Mouse (Mus musculus) B cell, adult (primary cell): ENCODE measurements around the gene Adgra1. TPM values are rescaled to one million over a fixed set of nuclear protein-coding genes. Genes with fewer than 3 reads are reported as not detected.

Source experiments
- total RNA-seq: library from RNA; stranded (reverse); gene quantifications from 4 replicates; pipeline ENCODE4 v1.2.4, GENCODE M21; 2023; ENCODE audit not compliant: inconsistent age

The Adgra1 gene
- total RNA-seq, result not detected in 4 replicates

DNA sequence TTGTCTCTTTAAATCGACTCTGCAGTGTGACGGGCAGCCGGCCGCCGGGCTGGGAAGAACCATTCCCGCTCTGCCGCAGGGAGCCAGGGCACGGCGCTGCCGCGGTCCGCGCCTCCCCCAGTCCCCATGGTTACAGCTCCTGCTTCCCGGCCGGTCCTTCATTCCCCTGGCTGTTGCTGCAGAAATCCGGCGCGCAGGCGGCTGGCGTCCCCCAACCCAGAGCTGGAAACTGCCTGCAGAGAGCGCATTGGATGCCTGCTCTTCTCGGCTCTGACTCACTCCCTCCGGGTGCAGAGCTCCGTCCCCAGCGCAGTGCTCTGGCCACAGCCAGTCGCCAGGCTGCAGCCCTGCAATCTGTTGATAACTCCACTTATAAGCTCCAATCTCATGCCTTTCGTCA is at the start of gene Adgra1:
TSS of gene Adgra1 (plus strand) at position 139 of the 400 bp plus-strand sequence.

DNA sequence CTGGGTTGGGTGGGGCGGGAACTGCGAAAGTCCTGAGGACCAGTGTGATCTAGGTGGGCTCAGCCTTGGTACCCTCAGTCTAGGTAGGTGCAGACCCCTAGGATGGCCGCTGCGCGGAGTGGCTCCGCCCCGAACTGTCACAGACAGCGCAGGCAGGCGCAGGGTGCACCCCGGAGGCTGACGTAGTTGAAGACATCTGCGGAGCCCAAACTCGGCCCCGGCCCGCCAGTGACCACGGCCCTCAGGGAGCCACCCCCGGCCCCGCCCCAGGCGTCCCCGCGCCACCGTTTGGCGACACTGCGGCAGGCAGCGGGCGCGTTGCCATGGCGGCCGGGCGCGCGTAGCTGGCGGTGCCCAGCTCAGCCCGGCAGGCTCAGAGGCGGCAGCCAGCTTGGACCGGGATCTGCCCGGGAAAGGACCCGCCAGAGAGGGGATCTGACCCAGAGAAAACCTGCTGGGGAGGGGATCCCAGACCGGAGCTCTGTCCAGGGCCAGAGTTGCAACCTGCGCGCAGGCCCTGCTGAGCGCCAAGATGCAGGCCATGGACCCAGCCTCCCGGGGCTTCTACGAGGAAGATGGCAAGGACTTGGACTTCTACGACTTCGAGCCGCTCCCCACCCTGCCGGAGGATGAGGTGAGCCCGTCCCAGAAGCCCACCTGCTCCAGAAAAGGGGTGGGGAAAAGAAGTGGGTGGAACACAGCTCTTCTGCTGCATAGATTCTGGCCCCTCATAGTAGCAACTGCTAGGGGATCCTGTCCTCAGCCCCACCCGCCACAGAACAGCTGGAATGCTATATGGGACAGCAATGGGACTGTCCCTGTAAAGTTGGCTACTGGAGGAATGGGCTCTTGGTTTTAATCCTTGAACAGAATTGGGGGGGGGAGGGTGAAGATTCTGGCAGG is 60.9 kb downstream of the Adgra1 start, which contains the start of gene Kndc1:
TSS of gene Kndc1 (plus strand) at position 42 of the 903 bp plus-strand sequence.

Other genes starting within 250 kb of the Adgra1 start
- gene Cfap46, start 150.4 kb upstream of the Adgra1 start, total RNA-seq, result not detected in 4 replicates
- gene Kndc1, start 60.5 kb downstream of the Adgra1 start, total RNA-seq, result not detected in 4 replicates
- 0.42 TPM in 1 of 4 replicates, not detected in the others for gene Utf1, start 109.6 kb downstream of the Adgra1 start, total RNA-seq
- gene 6430531B16Rik, start 144.6 kb downstream of the Adgra1 start, total RNA-seq, result 0.83 TPM in 1 of 4 replicates, not detected in the others
- gene Adam8, start 158.4 kb downstream of the Adgra1 start, total RNA-seq, result 1.5 to 3.0 TPM (median 2.4 TPM) in 4 replicates
- gene Zfp511, start 202.2 kb downstream of the Adgra1 start, total RNA-seq, result 37.8 to 50.2 TPM (median 42.3 TPM) in 4 replicates
- gene Tubgcp2, start 202.5 kb downstream of the Adgra1 start, total RNA-seq, result 30.9 to 38.7 TPM (median 35.1 TPM) in 4 replicates
- gene Msx3, start 214.9 kb downstream of the Adgra1 start, total RNA-seq, result not detected in 4 replicates
- gene Caly, start 248.4 kb downstream of the Adgra1 start, total RNA-seq, result not detected in 4 replicates